Mouse (Mus musculus): Measurements from ENCODE around the gene AI467606.

DNA sequence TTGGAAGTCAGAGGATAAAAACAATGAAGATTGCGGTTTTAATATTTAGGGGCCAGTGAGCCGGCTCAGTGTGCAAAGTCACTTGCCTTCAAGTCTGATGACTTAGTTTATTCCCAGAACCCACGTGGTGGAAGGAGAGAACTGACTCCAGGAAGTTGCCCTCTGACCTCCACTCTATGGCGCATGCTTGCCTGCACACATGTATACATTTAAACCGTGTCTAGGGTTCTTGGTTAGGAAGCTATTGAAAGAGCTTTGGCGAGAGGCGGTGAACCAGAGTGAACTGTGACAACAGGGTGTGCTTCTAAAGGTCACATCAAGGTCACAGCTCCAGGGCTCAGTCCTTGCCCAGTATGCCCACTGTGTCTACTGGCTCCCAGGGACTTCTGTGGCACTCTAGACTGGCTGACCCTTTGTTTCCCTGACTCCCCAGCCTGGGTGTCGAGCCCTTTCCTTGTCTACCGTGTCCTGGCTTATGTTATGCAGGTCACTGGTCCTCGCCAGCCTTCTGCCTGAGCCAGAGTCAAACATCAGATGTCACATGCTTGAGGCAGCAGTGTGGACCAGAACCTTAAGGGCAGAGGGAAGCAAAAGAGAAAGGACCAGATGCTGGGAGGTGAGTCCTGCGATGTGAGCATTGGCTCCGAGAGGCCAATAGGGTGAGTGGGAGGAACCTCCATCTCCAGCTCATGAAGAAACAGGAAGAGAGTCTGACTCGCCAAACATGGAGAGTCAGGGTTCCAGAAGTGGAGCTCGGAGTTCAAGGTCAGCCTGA, 27.7 kb downstream of the AI467606 start:
- no peak for TF ChIP-seq ETS1 (IDR thresholded peaks at IDR 0.05; ENCODE audit: low read depth, low read length)
- no peak for TF ChIP-seq HCFC1 (IDR thresholded peaks at IDR 0.05; ENCODE audit: low read depth, low read length)
- no peak for TF ChIP-seq CTCF (IDR thresholded peaks at IDR 0.05 in 2 of 3, conservative IDR thresholded peaks at IDR 0.05 in 1 of 3; ENCODE audit: control insufficient read depth in 1 of 3, insufficient read depth in 1 of 3, low read depth in 2 of 3, low read length in 3 of 3, poor library complexity in 1 of 3, severe bottlenecking in 1 of 3)
- no peak for TF ChIP-seq TBP (IDR thresholded peaks at IDR 0.05; ENCODE audit: low read depth, low read length)
- no peak for TF ChIP-seq CHD2 (IDR thresholded peaks at IDR 0.05; ENCODE audit: low read length)
- TF ChIP-seq MAFK (IDR thresholded peaks at IDR 0.05; ENCODE audit: borderline replicate concordance, low read depth, low read length), result no peak
- no peak for TF ChIP-seq POLR2AphosphoS2 (IDR thresholded peaks at IDR 0.05; ENCODE audit: low read length)
- no peak for TF ChIP-seq JUND (IDR thresholded peaks at IDR 0.05; ENCODE audit: low read depth, low read length)

All from MEL (cell line).